Mouse (Mus musculus) midbrain, embryonic 11.5 days (tissue): ENCODE data around the gene Lrrc42. TPM values are rescaled to one million over a fixed set of nuclear protein-coding genes. Genes with fewer than 3 reads are reported as not detected.

Source experiments
- ATAC-seq: fragments of 200-750 bp; cut with Nextera tagmentation; 2 replicates; pipeline ENCODE4 v1.8.0; 2017; ENCODE audit warnings: moderate TSS enrichment, moderate library complexity; ENCODE audit not compliant: low FRiP score
- DNase-seq: peaks from one replicate; pipeline ENCODE4 v3.0.0; 2015; ENCODE audit warnings: low spot score; ENCODE audit errors: missing footprints
- H3K27ac ChIP-seq: fragments of 300-500 bp; sonication (generic); 2 replicates; pipeline ENCODE4 v1.5.1; 2014; ENCODE audit warnings: low read depth, low read length
- H3K27me3 ChIP-seq: fragments of 300-500 bp; sonication (generic); 2 replicates; pipeline ENCODE4 v1.6.1; 2014; ENCODE audit warnings: mild to moderate bottlenecking, low read length, moderate library complexity, mixed read lengths; ENCODE audit not compliant: control insufficient read depth, insufficient read depth
- H3K36me3 ChIP-seq: fragments of 300-500 bp; sonication (generic); 2 replicates; pipeline ENCODE4 v1.6.1; 2014; ENCODE audit warnings: mild to moderate bottlenecking, low read length, moderate library complexity, mixed read lengths; ENCODE audit not compliant: control insufficient read depth, insufficient read depth
- H3K4me1 ChIP-seq: fragments of 300-500 bp; sonication (generic); 2 replicates; pipeline ENCODE4 v1.6.1; 2014; ENCODE audit warnings: low read length; ENCODE audit not compliant: control insufficient read depth, insufficient read depth
- H3K4me2 ChIP-seq: fragments of 300-500 bp; sonication (generic); 2 replicates; pipeline ENCODE4 v1.6.1; 2014; ENCODE audit warnings: mild to moderate bottlenecking, moderate library complexity
- H3K4me3 ChIP-seq: fragments of 300-500 bp; sonication (generic); 2 replicates; pipeline ENCODE4 v1.5.1; 2014; ENCODE audit warnings: low read depth, low read length
- H3K9ac ChIP-seq: fragments of 300-500 bp; sonication (generic); 2 replicates; pipeline ENCODE4 v1.6.1; 2014; ENCODE audit warnings: low read length
- H3K9me3 ChIP-seq: fragments of 300-500 bp; sonication (generic); 2 replicates; pipeline ENCODE4 v1.6.1; 2016; ENCODE audit warnings: low read length; ENCODE audit not compliant: control insufficient read depth
- WGBS: fragments of 180-500 bp; shearing (Covaris S2); extraction: QIAGEN DNeasy Blood & Tissue Kit; methylation state at CpG from one replicate; pipeline ENCODE4 v1.1.7; 2014; 5-methylcytosine and 5-hydroxymethylcytosine counted together
- polyA plus RNA-seq: library from polyadenylated mRNA; unstranded; fragments of >200 nt; fragmentation: Nextera tagmentation; extraction: Ambion mirVana; gene quantifications from 2 replicates; pipeline ENCODE4 v1.2.1, GENCODE M21; 2014

Gene Lrrc42
- polyA plus RNA-seq, 1 experiment from 2014 or later = 70.0 TPM

- 95% methylated on average over 6 of the region's 6 CpGs for WGBS
- H3K9ac ChIP-seq = no peak overlapping the region
- ATAC-seq (no peak), DNase-seq (no peak)
- H3K36me3 ChIP-seq = peaks cover 3% of the 10 kb centered on the region; the same call in 1 of the 2 replicates
- H3K9me3 ChIP-seq = no peaks in the 10 kb centered on the region
- no peaks in the 10 kb centered on the region for H3K4me1 ChIP-seq
- H3K4me2 ChIP-seq = no peak overlapping the region
- no peak overlapping the region for H3K4me3 ChIP-seq
- no peaks in the 10 kb centered on the region for H3K27me3 ChIP-seq
- no peak overlapping the region for H3K27ac ChIP-seq
These were observed 13.1 kb downstream of the Lrrc42 start for GRCm38 (mm10) chr4:107240196-107240595.

GRCm38 (mm10) chr4:107238253-107238652 lies 15.1 kb downstream of the Lrrc42 start:
- Histone ChIP-seq H3K4me1 (no peaks in the 10 kb centered on the region), H3K4me3 (no peak overlapping the region), H3K27ac (no peak overlapping the region), H3K9ac (no peak overlapping the region), H3K36me3 (peaks cover 6% of the 10 kb centered on the region), H3K4me2 (no peak overlapping the region), H3K9me3 (no peaks in the 10 kb centered on the region), H3K27me3 (no peaks in the 10 kb centered on the region)
- no peak for ATAC-seq
- no peak for DNase-seq
- WGBS = 83% methylated on average over 2 of the region's 2 CpGs

GRCm38 (mm10) chr4:107232219-107232618 lies 21.1 kb downstream of the Lrrc42 start:
- H3K4me3 ChIP-seq = no peak overlapping the region
- H3K36me3 ChIP-seq = peaks cover 5% of the 10 kb centered on the region
- H3K9ac ChIP-seq = no peak overlapping the region
- H3K4me1 ChIP-seq = no peaks in the 10 kb centered on the region
- DNase-seq (no peak), ATAC-seq (no peak)
- H3K27me3 ChIP-seq = no peaks in the 10 kb centered on the region
- H3K27ac ChIP-seq = no peak overlapping the region
- H3K4me2 ChIP-seq = no peak overlapping the region
- 50% methylated on average over 3 of the region's 3 CpGs for WGBS
- no peaks in the 10 kb centered on the region for H3K9me3 ChIP-seq

DNA sequence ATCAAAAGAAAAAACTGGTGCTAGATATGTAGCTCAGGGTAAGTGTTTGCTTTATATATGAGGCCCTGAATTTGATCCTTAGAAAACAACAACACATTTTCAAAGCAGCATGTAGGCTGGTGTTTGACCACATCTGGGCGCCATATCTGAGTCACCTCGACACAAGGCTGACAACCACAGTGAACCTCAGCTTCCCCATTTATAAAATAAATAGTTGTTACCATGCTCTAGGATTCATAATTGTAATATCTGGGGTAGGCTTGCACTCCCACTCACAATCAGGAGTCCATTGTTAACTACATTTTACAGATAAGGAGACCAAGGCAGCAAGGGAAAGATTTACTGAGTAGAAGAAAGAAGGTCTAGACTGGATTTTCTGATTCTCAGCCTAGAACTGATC lies 27.0 kb downstream of the Lrrc42 start:
- H3K36me3 ChIP-seq = no peaks in the 10 kb centered on the region
- WGBS = 93% methylated on average over 2 of the region's 2 CpGs
- H3K9me3 ChIP-seq = no peaks in the 10 kb centered on the region
- no peak for DNase-seq
- ATAC-seq = no peak
- H3K27me3 ChIP-seq = no peaks in the 10 kb centered on the region
- no peak overlapping the region for H3K27ac ChIP-seq
- H3K4me2 ChIP-seq = no peak overlapping the region
- no peak overlapping the region for H3K9ac ChIP-seq
- H3K4me1 ChIP-seq = no peaks in the 10 kb centered on the region
- H3K4me3 ChIP-seq = no peak overlapping the region

GRCm38 (mm10) chr4:107223225-107224204 lies 29.8 kb downstream of the Lrrc42 start:
- 85% methylated on average over 11 of the region's 11 CpGs for WGBS

DNA sequence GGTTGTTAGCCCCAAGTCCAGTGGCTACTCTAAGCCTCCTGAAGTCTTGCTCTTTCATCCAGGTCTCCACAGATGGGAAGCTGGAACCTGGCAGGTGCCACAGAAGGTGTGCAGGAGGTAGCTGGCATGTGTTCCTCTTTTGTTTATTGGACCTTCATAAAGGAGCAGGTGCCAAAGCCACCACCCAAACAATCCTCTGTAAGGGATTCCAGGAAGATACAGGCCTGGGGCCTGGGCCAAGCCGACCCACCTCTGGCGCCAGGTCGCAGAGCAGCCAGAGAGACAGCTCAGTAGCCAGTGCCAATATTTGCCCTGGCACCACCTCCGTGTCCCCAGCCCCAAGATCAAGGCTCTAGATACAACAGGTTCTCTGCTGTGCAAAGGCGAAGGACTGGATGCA lies 31.8 kb downstream of the Lrrc42 start:
- Histone ChIP-seq H3K9me3 (no peaks in the 10 kb centered on the region), H3K4me1 (no peaks in the 10 kb centered on the region), H3K27ac (no peak overlapping the region), H3K4me2 (no peak overlapping the region), H3K27me3 (no peaks in the 10 kb centered on the region), H3K4me3 (no peak overlapping the region), H3K9ac (no peak overlapping the region), H3K36me3 (no peaks in the 10 kb centered on the region)
- 93% methylated on average over 5 of the region's 5 CpGs for whole genome bisulfite sequencing
- DNase-seq = no peak
- ATAC-seq = no peak

More at GRCm38 (mm10) chr4:107223225-107224204, 29.8 kb downstream of the Lrrc42 start:
- H3K4me3 ChIP-seq = no peak overlapping the region
- H3K4me2 ChIP-seq = no peak overlapping the region
- no peaks in the 10 kb centered on the region for H3K9me3 ChIP-seq
- H3K36me3 ChIP-seq = no peaks in the 10 kb centered on the region
- H3K27ac ChIP-seq = no peak overlapping the region
- no peak for DNase-seq
- H3K9ac ChIP-seq = no peak overlapping the region
- ATAC-seq = no peak
- no peaks in the 10 kb centered on the region for H3K4me1 ChIP-seq
- no peaks in the 10 kb centered on the region for H3K27me3 ChIP-seq

DNA sequence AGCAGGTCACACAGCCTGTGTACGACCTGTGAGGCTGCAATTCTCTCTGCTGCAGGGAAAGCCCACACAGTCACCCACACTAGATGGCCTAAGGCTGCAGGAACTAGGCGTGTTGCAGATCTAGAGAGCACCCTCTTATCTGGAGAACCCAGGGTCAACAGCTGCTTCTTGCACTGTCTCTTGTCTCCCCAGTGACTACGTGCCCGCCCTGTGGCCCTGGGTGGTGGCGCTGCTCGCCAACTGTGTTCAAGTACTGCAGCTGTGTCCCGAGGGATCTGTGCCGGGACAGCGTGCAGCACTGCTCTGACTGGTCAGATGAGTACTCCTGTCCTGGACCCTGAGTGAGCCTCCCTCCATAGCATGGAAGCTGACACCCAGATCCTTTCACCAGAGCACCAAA lies 35.8 kb downstream of the Lrrc42 start:
- DNase-seq = no peak
- whole genome bisulfite sequencing = 91% methylated on average over 9 of the region's 9 CpGs
- H3K9me3 ChIP-seq = no peaks in the 10 kb centered on the region
- no peak overlapping the region for H3K9ac ChIP-seq
- no peak for ATAC-seq
- H3K36me3 ChIP-seq = no peaks in the 10 kb centered on the region
- no peak overlapping the region for H3K4me3 ChIP-seq
- no peaks in the 10 kb centered on the region for H3K27me3 ChIP-seq
- H3K4me1 ChIP-seq = no peaks in the 10 kb centered on the region
- H3K27ac ChIP-seq = no peak overlapping the region
- H3K4me2 ChIP-seq = no peak overlapping the region

DNA sequence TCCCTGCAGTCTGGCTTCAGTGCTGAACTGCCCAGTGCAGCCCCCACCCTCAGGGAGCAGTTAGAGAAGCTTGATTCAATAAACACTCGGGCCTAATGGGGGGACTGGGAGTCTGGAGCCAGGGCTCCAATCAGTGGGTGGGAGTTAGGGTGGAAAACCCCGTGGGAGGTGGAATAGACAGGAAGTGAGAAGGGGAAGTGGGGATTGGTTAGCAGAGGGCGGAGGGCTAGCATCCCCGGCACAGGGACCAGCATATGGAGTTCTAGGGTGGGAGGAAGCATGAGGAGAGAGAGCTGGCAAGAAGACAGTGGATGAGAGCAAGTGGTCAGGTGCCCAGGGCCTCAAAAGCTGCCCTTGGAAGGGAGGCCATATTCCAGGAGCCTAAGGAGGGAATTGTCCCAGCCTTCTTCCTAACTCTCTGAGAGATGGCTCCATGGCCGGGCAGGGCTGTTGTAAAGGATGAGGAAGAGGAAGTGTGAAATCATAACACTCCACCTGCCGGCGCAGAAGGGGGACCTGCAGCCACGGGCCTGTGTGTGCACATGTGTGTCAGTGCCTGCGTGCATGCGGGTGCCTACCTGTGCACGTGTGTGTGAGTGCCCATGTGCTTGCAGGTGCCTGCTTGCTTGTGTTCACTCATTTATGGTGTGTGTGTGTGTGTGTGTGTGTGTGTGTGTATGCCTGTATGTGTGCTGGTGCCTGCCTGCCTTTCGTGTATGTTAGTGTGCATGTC lies 39.9 kb downstream of the Lrrc42 start:
- H3K9me3 ChIP-seq = no peaks in the 10 kb centered on the region

DNA sequence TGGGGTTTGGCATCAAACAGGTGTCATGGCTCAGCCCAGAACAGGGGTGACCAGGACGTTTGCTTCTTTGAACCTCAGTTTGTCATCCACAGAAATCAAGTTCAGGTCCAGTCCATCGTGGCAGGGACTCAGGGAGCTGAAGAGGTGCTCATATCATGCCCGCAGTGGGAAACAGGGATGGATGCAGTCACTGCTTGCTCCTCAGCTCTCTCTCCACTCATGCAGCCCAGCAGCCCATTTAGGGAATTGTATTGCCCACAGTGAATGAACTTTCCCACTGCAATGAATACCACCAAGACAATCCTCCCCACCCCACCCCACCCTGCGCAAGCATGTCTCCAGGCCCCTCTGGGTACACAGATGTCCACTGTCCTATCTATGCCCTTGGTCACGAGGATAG lies 41.4 kb downstream of the Lrrc42 start:
- Histone ChIP-seq H3K4me3 (no peak overlapping the region), H3K4me2 (no peak overlapping the region), H3K9me3 (no peaks in the 10 kb centered on the region), H3K4me1 (no peaks in the 10 kb centered on the region), H3K27me3 (no peaks in the 10 kb centered on the region), H3K36me3 (no peaks in the 10 kb centered on the region), H3K27ac (no peak overlapping the region), H3K9ac (no peak overlapping the region)
- ATAC-seq = no peak
- WGBS = 82% methylated on average over 5 of the region's 5 CpGs
- DNase-seq = peak; percentile 57

More for the DNA sequence above, 39.9 kb downstream of the Lrrc42 start:
- Histone ChIP-seq H3K27me3 (no peaks in the 10 kb centered on the region), H3K4me3 (no peak overlapping the region), H3K4me2 (no peak overlapping the region), H3K27ac (no peak overlapping the region), H3K4me1 (no peaks in the 10 kb centered on the region), H3K9ac (no peak overlapping the region), H3K36me3 (no peaks in the 10 kb centered on the region)
- 80% methylated on average over 12 of the region's 12 CpGs for WGBS
- DNase-seq = peak; percentile 53
- ATAC-seq = no peak
